Mouse (Mus musculus): ENCODE results near the gene Mon1a.

The Mon1a gene

GRCm38 (mm10) chr9:107923956-107924355, 36.0 kb downstream of the Mon1a start:
- ChIA-PET POLR2A (interaction anchor here in 1 of 4 experiments (0.9 to 9.2 kb wide), 4 partner anchors 11 to 15 kb away, joined by 3 to 63 read pairs (median 4); partner anchors contain the start of gene Mst1r), CTCF (interaction anchor here in 3 of 4 experiments (0.9 to 3.3 kb wide), 22 partner anchors 8 to 279 kb away, joined by 3 to 27 read pairs (median 4); partner anchors contain the start of genes Camkv (in 2 of the 3), Gm20661 (in 1 of the 3), Mon1a (in 1 of the 3) and Mst1r (in 1 of the 3))

- ChIA-PET POLR2A (interaction anchor here in 3 of 4 experiments (0.6 to 9.2 kb wide), 7 partner anchors 11 to 128 kb away, joined by 3 to 63 read pairs (median 4); partner anchors contain the start of genes Amigo3 (in 1 of the 3), Ip6k1 (in 1 of the 3) and Mst1r (in 1 of the 3)), CTCF (interaction anchor here in 3 of 4 experiments (0.8 to 2.3 kb wide), 4 partner anchors 11 to 24 kb away, joined by 3 to 8 read pairs (median 4); partner anchors contain the start of gene Camkv (in 1 of the 3))
Measured at GRCm38 (mm10) chr9:107925251-107925650, 37.3 kb downstream of the Mon1a start.

DNA sequence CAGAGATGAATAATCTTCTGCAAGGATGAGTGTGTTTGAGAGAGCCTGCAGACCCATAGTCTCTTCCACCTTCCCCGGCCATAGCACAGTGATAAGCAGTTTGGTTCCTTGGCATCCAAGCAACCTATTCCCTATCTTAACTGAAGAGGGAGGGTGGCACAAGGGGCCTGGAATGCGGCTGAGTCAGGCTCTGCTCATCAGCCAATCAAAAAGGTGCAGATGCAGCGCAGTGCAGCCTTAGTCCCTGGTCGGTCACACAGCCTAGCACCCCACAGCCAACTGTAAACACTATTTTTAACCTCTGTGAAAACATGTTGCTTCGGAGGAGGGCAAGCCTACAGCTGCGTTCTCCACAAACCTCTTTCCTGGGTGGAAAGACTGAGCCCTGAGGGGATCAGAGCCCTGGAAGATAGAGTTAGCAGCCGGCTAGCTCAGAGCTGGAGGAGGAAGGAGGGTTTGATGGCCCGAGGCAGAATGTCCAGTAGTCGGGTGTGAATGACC, 39.0 kb downstream of the Mon1a start:
- CTCF ChIA-PET, result interaction anchor here in 3 of 4 experiments (0.5 to 2.3 kb wide), 8 partner anchors 20 to 213 kb away, joined by 3 to 14 read pairs (median 4); partner anchors contain the start of genes Amigo3 (in 1 of the 3) and Mst1r (in 1 of the 3)
- POLR2A ChIA-PET, result interaction anchor here in 1 of 4 experiments (0.7 to 2.1 kb wide), 10 partner anchors 10 to 126 kb away, joined by 3 to 6 read pairs (median 4); partner anchors contain the start of genes Amigo3, Inka1, Ip6k1 and Mst1r

DNA sequence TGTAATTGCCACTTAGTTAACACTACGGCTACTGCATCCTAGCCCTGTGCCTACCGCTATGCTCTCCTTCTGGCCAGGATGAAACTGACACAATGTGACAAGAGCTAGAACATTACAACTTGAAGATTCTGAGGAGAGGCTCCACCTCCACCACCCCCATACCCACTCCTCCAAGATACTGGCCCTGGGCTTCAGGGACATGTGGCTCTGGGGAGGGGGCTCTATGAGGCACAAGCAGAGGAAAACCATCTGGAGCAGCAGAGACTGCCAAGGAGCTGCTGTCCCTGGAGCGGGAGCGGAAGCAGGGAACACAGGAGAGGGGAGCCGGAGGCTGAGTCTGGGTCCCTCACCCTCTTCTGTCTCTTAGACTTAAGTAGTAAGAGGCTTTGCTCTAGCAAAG, 39.8 kb downstream of the Mon1a start:
- CTCF ChIA-PET, result interaction anchor here in 3 of 4 experiments (0.5 to 2.3 kb wide), 5 partner anchors 23 to 85 kb away, joined by 3 to 8 read pairs (median 5); no protein-coding TSS in a partner anchor
- POLR2A ChIA-PET, result interaction anchor here in 2 of 4 experiments (0.7 to 2.1 kb wide), 7 partner anchors 21 to 1719 kb away, joined by 3 to 6 read pairs (median 4); partner anchors contain the start of genes Inka1 (in 1 of the 2) and Mst1r (in 1 of the 2)

GRCm38 (mm10) chr9:107928169-107928568, 40.2 kb downstream of the Mon1a start, which contains the start of gene Actl11:
Gene Actl11 (plus strand): TSS chr9:107928469.
- ChIA-PET POLR2A (interaction anchor here in 1 of 4 experiments (1.0 to 1.7 kb wide), 3 partner anchors 34 to 57 kb away, joined by 3 to 5 read pairs (median 3); partner anchors contain the start of gene Inka1), CTCF (interaction anchor here in 2 of 4 experiments (0.6 to 0.9 kb wide), 2 partner anchors 19 to 24 kb away, joined by 3 read pairs; no protein-coding TSS in a partner anchor)

GRCm38 (mm10) chr9:107932221-107932620, 44.3 kb downstream of the Mon1a start:
- CTCF ChIA-PET, result interaction anchor here in 3 of 4 experiments (1.0 to 1.9 kb wide), 8 partner anchors 9 to 113 kb away, joined by 3 to 9 read pairs (median 4); no protein-coding TSS in a partner anchor
- POLR2A ChIA-PET, result interaction anchor here in 3 of 4 experiments (0.6 to 2.3 kb wide), 12 partner anchors 9 to 1573 kb away, joined by 3 to 7 read pairs (median 4); partner anchors contain the start of genes Gm20661 (in 1 of the 3), Inka1 (in 1 of the 3) and Ip6k1 (in 1 of the 3)

DNA sequence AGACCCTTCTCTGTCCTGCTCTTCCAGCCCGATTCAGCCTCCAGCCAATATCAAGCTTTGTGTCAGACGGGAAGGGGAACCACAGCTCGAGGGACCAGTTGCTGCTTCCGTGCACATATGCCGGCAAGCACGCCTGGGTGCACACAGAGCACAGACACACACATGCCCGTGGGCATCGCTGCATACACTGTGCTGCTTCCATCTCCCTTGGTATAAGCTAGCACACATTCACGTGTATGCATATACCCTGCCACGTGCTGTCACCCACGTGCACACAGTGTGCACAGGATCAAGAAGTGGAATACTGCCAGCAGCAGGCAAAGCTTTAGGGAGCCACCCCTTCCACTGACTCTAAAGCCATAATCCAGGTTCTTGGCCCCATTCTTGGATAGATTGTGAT, 46.2 kb downstream of the Mon1a start:
- ChIA-PET CTCF (interaction anchor here (0.6 to 1.7 kb wide), 6 partner anchors 21 to 272 kb away, joined by 3 to 6 read pairs (median 3); no protein-coding TSS in a partner anchor), POLR2A (interaction anchor here in 2 of 4 experiments (0.9 to 1.4 kb wide), 4 partner anchors 14 to 43 kb away, joined by 3 read pairs; no protein-coding TSS in a partner anchor)

DNA sequence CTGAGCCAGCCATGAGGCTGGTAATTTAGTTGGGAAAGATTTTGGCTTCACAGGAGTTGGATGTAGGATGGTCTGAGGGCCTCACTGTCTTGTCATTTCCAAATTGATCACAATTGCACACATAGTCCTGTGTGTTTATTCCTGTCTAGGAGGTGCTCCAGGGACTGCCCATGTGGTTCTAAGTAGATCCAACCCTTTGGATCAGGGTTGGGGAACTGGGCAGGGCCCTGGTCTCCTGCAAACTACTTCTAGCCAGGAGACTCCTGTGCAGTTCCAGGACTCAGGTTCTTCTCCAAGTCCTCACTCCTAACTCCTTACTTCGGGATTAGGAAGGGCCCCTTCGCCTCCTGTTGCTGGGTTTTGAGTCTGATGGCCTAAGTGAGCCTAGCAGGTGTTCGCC, 47.4 kb downstream of the Mon1a start, which contains the start of gene Camkv:
Gene Camkv (plus strand): TSS at position 301 of the 400 bp plus-strand sequence.
- POLR2A ChIA-PET, result interaction anchor here in 2 of 4 experiments (0.7 to 2.3 kb wide), 13 partner anchors 10 to 254 kb away, joined by 3 to 9 read pairs (median 4); no protein-coding TSS in a partner anchor

GRCm38 (mm10) chr9:107935790-107936214, 47.9 kb downstream of the Mon1a start:
- ChIA-PET POLR2A (interaction anchor here in 3 of 4 experiments (0.5 to 2.3 kb wide), 19 partner anchors 9 to 253 kb away, joined by 3 to 9 read pairs (median 4); partner anchors contain the start of gene Ip6k1 (in 1 of the 3)), CTCF (interaction anchor here (0.6 to 1.9 kb wide), 11 partner anchors 10 to 156 kb away, joined by 3 to 9 read pairs (median 4); no protein-coding TSS in a partner anchor)

More for the DNA sequence above, 47.4 kb downstream of the Mon1a start, which contains the start of gene Camkv:
- CTCF ChIA-PET, result interaction anchor here in 3 of 4 experiments (0.9 to 1.9 kb wide), 7 partner anchors 9 to 44 kb away, joined by 3 to 9 read pairs (median 3); no protein-coding TSS in a partner anchor

- ChIA-PET POLR2A (interaction anchor here in 3 of 4 experiments (0.5 to 2.3 kb wide), 21 partner anchors 8 to 518 kb away, joined by 3 to 9 read pairs (median 4); partner anchors contain the start of gene Ip6k1 (in 1 of the 3)), CTCF (interaction anchor here (0.6 to 1.9 kb wide), 12 partner anchors 10 to 155 kb away, joined by 3 to 9 read pairs (median 4); no protein-coding TSS in a partner anchor)
Measured at GRCm38 (mm10) chr9:107936215-107936822, 48.4 kb downstream of the Mon1a start.

DNA sequence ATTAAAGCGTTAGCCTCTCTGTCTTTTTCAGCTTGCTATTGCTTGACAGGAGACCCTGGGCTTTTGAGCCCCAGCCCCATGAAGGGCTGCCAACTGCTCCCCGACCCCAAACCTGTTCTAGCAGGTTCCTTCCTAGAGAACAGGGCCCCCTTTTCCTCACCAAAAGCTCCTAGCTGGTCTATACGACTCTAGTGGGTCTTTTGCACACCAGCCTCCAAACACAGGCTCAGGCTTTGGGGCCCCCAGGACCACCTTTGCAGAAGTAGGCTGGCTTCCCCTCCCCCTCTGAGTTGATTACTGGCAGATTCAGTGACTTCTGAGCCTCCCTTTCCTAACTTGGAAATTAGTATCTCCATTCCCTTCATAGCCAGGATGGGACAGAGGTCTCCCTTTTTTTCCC, 48.9 kb downstream of the Mon1a start:
- ChIA-PET CTCF (interaction anchor here in 3 of 4 experiments (0.7 to 1.9 kb wide), 6 partner anchors 11 to 36 kb away, joined by 3 to 9 read pairs (median 4); no protein-coding TSS in a partner anchor), POLR2A (interaction anchor here in 3 of 4 experiments (0.6 to 2.3 kb wide), 10 partner anchors 8 to 518 kb away, joined by 3 to 9 read pairs (median 6); partner anchors contain the start of gene Ip6k1 (in 1 of the 3))

DNA sequence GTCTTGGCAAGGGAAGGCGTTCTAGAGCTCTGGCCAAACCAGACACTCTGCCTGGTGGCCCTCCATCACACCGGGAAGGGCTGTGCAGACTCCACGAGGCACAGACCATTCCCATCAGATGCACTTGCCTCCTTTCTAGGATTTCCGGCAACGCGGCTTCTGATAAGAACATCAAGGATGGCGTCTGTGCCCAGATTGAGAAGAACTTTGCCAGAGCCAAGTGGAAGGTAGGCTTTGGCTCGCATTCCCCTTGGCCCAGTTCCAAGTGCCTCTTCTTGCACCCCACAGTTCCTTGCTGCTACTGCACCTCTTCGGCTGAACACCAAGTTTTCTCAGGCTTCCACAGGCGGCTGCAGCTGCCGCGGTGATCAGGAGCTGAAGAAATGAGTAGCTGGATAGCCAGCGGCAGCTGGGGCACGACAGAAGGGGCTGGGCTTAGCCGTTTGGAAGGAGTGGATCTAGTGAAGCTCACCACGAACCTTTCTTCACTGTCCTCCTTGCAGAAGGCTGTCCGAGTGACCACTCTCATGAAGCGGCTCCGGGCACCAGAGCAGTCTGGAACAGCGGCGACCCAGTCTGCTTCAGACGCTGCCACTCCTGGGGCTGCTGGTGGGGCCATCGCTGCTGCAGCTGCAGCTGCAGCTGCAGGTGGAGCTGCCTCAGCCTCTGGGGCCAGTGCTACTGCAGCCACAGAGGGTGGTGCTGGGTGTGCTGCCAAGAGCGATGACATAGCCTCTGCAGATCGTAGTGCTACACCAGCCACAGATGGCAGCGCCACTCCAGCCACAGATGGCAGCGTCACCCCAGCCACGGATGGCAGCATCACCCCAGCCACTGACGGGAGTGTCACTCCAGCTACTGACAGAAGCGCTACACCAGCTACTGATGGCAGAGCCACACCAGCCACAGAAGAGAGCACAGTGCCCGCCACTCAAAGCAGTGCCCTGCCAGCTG, 59.6 kb downstream of the Mon1a start:
- POLR2A ChIA-PET, result interaction anchor here in 3 of 4 experiments (0.6 to 3.1 kb wide), 11 partner anchors 7 to 299 kb away, joined by 3 to 10 read pairs (median 3); no protein-coding TSS in a partner anchor
- CTCF ChIA-PET, result interaction anchor here in 2 of 4 experiments (0.5 to 1.7 kb wide), 6 partner anchors 11 to 148 kb away, joined by 3 to 9 read pairs (median 4); no protein-coding TSS in a partner anchor

DNA sequence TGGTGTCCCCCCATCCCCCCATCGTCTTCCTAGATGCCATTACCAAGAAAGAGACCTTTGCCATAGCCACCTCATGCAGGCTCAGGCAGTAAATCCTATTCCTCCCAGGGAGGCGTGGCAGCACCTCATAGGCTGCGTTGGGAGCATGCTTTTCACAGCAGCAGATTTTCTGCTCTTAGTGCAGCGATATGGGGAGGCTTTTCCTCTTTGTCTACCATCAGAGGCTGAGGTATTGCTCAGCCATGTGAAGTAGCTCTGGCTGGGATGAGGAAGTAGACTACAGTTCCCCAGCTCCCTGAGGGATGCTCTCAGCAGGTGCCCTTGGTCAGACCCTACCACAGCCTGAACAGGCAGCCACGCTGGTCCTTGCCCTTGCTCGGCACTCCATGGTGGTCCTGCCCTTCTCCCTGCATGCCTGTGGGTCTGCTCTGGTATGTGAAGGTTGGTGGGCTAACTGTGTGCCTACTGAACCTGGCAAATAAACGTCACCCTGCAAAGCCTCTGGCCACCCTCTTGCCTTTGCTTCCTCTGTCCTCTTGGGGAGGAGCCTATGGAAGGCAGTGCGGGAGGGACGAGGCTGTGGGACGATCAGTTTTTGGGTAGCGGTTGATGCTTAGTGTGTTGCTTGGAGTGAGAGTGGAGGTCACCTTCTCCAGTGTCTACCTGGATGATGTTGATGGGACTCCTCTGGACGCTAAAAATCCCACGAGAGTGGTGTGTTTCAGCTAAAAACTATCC, 61.4 kb downstream of the Mon1a start:
- POLR2A ChIA-PET, result interaction anchor here in 2 of 4 experiments (1.0 to 3.4 kb wide), 12 partner anchors 9 to 52 kb away, joined by 3 to 46 read pairs (median 6); partner anchors contain the start of genes Inka1 (in 1 of the 2) and Ip6k1 (in 1 of the 2)
- CTCF ChIA-PET, result interaction anchor here in 3 of 4 experiments (0.6 to 1.7 kb wide), 4 partner anchors 12 to 234 kb away, joined by 3 to 7 read pairs (median 4); no protein-coding TSS in a partner anchor

GRCm38 (mm10) chr9:107949922-107950235, 61.9 kb downstream of the Mon1a start, which contains the start of gene Traip:
Gene Traip (plus strand): TSS chr9:107950136.
- ChIA-PET CTCF (interaction anchor here in 3 of 4 experiments (0.6 to 3.5 kb wide), 7 partner anchors 11 to 95 kb away, joined by 3 to 25 read pairs (median 4); partner anchors contain the start of gene Inka1 (in 1 of the 3)), POLR2A (interaction anchor here in 2 of 4 experiments (0.8 to 3.4 kb wide), 18 partner anchors 10 to 144 kb away, joined by 3 to 46 read pairs (median 4); partner anchors contain the start of genes Apeh (in 1 of the 2), Inka1 (in 1 of the 2), Ip6k1 (in 1 of the 2) and Mon1a (in 1 of the 2))
